15 mouse cellular contexts compared by ENCODE assay signal in genomic region chr1:52787254-52787653, GRCm38 (mm10).
"Had no signal": no experiment of that assay in that cellular context is flagged by ENCODE, and none has a peak within 500 bp of the region (broad histone marks: within the 10 kb centered on the region; RNA-seq: fewer than 3 reads in every experiment).

No protein-coding gene starts in this region.

- H3K9me3 ChIP-seq: neural tube, embryonic 12.5 days; neural tube, embryonic 13.5 days; neural tube, embryonic 15.5 days had no signal

- H3K9ac ChIP-seq: neural tube, embryonic 12.5 days; neural tube, embryonic 13.5 days; neural tube, embryonic 15.5 days had no signal

- H3K27me3 ChIP-seq: neural tube, embryonic 12.5 days; neural tube, embryonic 13.5 days; neural tube, embryonic 15.5 days had no signal

- H3K4me1 ChIP-seq: neural tube, embryonic 12.5 days; neural tube, embryonic 13.5 days; neural tube, embryonic 15.5 days had no signal

- DNase-seq: retina, postnatal 1 day; right cerebral cortex, adult 18-20 months; right cerebral cortex, postnatal 14 days; right cerebral cortex, postnatal 25 days; right cerebral cortex, postnatal 4 days; spleen, adult 18-20 months; thymus, adult 18-20 months; thymus, adult 2 months; thymus, postnatal 14 days; thymus, postnatal 25 days; thymus, postnatal 36 days; thymus, postnatal 4 days had no signal

- H3K4me3 ChIP-seq: neural tube, embryonic 12.5 days; neural tube, embryonic 13.5 days; neural tube, embryonic 15.5 days had no signal

- H3K27ac ChIP-seq: neural tube, embryonic 12.5 days; neural tube, embryonic 13.5 days; neural tube, embryonic 15.5 days had no signal

- H3K4me2 ChIP-seq: neural tube, embryonic 12.5 days; neural tube, embryonic 13.5 days; neural tube, embryonic 15.5 days had no signal
